Mouse (Mus musculus): Measurements from ENCODE around the gene Gm21725.
"Not testable (repeated sequence)": the region's sequence is repeated elsewhere in the genome, so short reads cannot be mapped to it uniquely, and the experiment has no call there.

Gm21725 gene

DNA sequence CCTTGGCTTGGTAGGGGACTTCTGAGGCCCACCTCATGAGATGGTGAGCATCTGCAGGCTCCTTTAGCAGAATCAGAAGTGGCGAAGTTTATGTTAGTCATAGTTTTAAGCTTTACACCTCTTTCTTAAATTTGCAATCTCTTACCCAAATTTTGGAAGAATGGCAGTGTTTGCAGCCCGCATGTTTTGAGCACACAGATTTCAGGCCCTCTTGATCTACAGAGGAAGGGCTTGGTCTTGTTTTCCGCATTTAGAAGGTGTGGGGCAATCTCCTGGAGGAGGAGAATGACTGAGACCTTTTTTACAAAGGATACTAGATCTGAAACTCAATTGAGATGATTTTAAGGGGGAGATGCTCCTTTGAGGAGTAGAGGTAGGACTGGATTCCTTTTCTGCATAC is at the start of gene Gm21725:
TSS of gene Gm21725 (minus strand) at position 101 of the 400 bp plus-strand sequence.
- not testable (repeated sequence) for DNase-seq (ENCODE audit: low read depth)

All from induced T-regulatory cell, adult 2 months (primary cell).